Mouse (Mus musculus) thymus, postnatal 36 days (tissue): ENCODE data around the gene Mgat4a.
"Not testable (repeated sequence)": the region's sequence is repeated elsewhere in the genome, so short reads cannot be mapped to it uniquely, and the experiment has no call there.

Source experiments
- DNase-seq, 2 experiments: peaks; one replicate each; pipeline ENCODE4 v3.0.0; 2022; ENCODE audit warnings: mixed read lengths in 2 of 2

The Mgat4a gene

DNA sequence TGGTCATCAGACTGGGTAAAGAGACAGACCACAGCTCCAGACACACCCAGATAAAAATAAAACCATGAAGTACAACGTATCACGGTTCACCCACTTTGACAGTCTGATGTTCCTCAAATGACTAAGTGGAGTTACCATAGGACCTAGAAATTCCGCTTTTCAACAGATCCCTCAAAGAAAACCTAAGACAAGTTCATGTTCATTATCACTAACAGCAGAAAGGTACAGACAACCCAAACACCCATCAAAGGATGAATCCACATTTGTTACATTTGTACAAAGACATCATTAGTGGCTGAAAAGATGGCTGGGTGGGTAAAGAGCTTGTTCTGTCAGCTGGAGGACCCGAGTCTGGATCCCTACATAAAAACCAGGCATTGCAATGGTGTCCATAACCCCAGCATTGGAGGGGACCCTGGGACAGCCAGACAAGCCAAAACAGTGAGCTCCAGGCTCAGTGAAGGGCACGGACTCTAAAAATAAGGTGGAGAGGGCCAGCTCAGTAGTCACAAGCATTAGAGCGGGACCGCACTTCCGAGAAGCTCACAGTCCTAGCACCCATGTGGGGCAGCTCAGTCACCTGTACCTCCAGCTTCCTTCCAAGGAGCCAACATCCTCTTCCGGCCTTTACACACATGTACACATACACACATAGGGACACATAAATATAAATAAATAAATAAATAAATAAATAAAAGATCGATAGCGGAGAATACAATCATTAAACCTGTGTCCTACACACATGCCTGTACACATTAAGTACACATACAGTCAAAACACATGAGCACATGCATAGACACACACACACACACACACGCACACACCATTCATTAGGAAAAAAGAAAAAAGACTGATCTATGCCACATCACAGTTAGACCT is 8.9 kb downstream of the Mgat4a start:
- no peak for DNase-seq

DNA sequence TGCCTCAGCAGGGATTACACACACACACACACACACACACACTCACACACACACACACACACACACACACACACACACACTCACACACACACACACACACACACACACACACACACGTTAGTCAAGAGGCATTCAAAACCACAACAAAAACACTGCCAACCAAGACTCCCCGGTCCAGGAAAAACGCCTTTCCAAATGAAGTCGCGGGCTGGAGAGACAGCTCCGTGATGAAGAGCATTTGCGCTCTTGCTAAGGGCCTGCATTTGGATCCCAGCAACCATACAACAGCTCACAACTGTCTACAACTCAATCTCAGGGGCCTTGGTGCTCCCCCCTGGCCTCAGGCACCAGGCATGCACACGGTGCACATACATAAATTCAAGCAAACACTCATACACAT is 10.8 kb downstream of the Mgat4a start:
- DNase-seq: no peak

DNA sequence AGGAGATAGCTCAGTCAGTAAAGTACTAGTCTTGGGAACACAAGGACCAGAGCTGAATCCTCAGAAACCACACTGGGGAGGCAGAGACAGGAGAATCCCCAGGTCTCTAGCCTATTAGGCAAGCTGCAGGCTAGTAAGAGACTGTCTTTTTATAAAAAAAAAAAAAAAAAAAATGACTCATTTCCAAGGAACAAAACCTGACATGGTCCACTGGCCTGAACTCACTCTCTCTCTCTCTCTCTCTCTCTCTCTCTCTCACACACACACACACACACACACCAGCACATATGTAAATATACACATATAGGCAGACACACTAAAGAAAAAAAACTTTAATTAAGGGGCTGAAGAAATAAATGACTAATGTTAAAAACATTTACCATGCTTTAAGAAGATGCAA is 14.6 kb downstream of the Mgat4a start:
- DNase-seq: no peak

DNA sequence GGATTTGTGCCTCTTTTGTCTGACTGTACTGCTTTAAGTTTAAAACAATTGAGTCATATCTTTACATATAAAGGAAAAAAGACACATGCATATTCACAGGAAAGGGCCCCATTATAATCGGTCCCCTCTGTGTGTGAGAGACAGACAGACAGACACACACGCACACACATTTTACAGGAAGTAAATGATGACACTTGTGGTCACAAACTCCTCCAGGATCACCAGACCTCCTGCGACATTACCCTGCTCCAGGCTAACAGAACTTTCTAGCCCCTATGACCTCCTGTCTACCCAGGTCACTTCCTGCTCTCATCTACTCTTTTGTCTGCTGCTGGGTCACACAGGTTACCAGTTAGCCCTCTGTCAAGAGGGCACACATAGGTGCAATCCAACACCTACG is 16.1 kb downstream of the Mgat4a start:
- no peak for DNase-seq

DNA sequence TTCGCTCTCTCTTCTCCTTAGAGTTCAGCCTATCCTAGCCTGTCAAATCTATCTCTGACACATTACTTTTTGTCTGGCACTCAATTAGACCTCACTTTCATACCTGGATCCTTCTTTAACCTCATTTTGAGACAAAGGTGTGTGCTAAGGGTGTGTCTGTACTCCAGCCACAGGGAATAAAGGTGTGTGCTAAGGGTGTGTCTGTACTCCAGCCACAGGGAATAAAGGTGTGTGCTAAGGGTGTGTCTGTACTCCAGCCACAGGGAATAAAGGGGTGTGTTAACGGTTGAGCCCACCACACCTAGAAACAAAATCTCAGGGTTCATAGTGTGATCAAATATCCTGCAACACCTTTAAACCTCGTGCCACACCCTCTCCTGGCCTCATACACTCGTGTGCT is 16.7 kb downstream of the Mgat4a start:
- not testable (repeated sequence) for DNase-seq

DNA sequence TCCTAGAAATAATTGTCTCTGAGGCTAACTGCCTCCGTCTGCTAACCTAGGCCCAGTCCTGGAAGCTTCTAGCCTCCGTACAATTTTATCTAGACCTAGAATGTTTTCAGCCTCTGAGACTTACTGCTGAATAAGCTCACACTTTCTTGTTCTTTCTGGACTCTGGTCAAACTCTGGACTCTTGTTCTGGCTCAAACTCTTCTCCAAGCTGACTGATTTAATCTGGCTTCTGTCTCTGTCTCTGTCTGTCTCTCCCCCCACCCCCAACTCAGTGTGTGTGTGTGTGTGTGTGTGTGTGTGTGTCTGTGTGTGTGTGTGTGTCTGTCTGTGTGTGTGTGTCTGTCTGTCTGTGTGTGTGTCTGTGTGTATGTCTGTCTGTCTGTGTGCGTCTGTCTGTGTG is 17.3 kb downstream of the Mgat4a start:
- DNase-seq: not testable (repeated sequence)

DNA sequence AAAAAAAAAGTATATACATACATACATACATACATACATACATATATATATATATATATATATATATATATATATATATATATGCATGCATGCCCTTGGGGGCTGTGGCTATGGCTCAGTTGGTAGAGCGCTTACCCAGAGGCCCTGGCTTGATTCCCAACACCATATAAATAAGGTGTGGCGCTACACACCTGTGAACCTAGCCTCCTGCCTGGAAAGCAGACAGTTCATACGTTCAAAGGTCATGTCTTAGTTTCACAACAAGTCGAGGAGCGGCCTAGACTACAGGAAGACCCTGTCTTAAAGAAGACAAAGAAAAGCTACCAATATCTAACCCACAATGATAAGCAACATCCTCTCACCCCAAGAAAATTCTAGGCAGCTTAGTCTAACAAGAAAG is 18.7 kb downstream of the Mgat4a start:
- no peak for DNase-seq

DNA sequence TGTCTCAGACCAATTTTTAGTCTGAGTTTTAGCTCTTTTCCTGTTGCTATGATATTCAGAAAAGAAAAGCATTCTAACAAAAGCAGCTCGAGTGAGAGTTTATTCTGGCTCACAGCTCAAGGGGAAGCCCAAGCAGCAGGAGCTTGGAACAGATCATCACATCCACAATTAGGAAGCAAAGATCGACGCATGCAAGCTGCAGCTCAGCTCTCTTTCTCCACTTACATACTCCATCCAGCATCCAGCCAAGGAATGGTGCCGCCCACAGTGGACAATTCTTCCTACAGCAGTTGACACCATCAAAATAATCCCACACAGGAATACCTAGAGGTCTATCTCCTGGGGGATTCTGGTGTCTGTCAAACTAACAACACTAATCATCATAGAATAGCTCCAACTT is 22.0 kb downstream of the Mgat4a start:
- no peak for DNase-seq

DNA sequence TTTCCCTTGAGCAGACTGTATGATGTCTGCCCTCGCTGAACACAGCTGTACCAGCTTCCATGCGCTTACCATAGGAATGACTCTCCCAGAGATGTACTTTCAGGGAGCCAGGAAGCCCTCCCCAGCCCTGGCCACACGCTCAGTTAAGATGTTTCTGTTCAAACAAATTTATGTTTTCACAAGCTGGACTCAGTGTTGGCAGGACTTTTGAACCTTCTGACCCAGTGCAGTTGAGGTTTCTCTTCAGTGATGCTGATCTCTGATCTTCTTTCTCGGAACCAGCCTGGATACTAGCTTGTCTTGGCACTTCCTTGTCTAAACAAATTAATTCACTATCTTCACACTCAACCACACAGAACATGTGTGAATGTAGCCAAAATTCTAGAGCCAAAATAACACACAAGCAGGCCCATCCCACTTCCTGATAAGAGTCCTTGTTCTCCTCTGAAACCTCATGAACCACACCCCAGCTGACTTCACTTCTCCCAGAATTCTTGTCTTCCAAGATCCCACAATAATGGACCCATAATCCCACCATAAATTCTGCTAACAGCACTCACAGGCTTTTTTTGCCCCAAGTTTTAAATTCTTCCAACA is 22.6 kb downstream of the Mgat4a start:
- DNase-seq: no peak

DNA sequence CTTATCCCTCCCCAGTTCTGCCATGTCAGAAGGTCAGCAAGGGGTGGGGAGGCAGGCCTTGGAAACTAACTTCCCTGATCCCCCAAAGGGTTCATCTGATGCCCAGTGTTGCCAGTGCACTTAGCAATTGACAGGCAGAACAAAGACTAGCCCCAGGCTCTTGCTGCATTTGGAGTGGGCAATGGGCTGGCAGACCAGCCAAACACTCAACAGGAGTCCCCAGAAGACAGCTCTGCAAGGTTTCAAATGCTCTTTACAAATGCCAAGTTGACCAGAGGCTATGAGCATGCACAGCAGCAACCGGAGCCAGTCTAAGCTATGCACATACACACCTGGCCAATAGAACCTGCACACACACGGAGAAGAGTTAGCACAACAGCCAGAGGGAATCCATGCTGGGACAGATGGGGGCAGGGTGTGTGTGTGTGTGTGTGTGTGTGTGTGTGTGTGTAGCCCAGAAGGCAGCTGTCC is 27.8 kb downstream of the Mgat4a start:
- no peak for DNase-seq

DNA sequence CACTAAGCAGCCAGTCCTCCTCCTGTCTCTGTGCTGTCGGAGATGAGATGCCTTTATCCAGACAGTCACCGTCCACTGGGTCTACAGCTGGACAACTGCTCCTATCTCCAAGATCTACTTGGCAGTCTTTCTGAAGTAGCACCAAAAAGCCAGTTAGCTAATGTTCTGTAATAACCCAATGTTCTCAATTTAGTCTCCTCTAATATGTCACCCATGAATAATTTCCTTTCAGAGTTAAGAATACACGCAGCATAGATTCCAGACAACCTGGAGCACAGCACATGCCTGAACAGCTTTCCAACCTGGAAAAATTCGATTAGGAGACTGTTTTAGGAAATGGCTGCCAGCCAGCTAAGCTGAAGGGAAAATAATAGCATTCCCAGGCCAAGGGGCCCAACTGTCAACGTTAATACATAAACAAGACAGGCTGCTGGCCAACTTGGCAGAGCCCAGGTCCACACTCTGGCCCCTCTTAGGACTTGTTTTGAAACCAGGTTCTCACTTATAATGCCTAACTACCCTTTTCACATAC is 28.6 kb downstream of the Mgat4a start:
- DNase-seq: no peak

DNA sequence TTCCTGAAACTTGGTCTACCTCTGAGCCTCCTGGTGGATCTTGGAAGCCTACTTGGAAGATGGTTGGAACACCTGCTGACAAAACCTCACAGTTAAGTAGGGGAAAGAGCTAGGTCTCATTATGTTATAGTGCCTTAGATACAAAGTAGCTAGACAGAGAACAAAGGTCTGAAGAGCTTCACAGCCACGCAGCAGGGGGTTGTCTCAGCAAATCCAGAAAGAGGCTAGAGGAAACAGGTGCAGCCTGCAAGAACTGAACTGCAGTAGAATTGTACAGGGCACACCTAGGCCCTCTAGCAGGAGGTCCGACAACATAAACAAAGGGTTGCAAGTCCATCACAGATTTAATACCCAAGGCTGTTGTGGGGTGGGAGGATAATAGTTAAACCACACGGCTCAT is 30.6 kb downstream of the Mgat4a start:
- DNase-seq: peak; percentile 56 to 75

DNA sequence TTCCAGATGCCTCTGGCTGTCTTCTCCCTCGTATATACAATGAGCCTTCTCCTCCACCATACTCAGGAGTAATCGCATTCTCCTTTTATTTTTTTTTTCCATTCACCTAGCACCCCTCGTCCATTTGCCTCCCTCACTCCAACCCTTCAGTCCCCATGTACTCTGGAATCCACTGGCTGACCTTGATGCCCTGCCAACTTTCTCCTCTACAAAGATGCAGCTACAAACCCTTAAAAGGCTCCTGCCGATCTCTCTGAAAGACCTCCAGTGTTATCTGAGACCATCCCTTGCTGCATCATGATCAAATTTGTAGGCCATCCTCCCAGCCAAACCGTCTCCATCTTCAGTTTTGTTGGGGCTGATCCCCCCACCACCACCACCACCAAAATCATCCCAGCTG is 31.4 kb downstream of the Mgat4a start:
- no peak for DNase-seq

DNA sequence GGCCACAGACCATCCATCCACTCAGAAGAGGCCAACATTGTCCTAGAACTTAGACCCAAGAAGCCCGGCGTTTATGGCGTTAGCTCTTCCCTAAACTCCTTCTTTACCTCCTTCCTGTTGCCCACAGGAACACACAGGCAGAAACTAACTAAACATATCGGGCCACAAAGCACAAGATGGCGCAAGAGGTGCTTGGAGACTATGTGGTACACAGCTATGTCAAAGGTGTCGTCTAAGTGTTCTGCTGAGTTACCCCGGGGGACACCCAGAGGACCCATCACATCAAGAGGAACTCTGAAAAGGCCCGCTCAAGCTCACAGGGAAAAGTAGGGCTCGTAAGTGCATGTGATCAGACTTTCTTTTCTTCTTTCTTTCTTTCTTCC is 35.5 kb downstream of the Mgat4a start:
- DNase-seq: peak in 1 of 2 experiments; percentile 30

DNA sequence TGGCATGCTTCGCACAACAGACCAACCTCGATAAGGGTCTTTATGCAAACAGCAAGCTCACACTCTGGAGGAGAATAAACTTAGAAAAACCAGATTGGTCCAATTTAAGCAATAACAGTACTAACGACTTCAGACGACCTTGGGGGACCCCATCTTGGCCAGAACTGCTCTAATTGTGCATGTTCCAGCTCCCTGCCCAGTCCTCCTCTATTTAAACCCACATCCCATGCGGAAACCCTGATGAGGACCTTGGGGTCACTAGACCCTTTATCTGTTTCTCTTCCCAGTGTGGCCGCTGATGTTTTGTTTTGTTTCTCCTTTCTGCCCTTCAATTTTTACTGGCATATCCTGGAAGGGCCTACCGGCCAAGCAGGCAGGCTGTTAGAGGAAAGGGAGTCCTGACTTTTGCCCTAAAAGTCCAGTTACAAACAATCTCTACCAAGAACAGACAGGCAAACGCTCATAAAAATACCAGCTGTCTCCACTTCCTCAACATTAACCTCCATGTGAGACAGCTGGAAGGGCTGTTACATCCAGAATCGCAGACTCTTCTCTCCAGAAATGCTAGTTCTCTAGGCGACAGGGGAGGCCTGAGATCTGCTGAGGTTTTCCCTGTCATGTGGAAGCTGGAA is 36.0 kb downstream of the Mgat4a start:
- DNase-seq: no peak

DNA sequence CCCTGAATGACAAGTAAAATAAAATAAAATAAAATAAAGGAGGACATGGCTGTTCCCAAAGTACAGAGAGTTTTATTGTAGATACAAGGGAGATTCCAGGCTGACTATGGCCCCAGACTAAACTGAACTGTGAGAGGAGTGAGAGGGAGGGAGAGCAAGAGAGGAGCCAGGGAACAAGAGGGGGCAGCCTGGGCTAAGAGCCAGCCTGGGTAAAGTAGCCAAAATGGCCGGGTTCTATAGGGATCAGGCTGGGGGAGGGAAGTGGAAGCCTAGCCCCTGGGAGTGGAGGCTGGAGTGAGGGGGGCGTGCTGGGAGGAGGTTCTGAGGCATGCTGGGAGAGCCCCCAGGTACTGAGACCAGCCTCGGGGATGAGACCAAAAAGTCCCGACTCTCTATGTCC is 37.2 kb downstream of the Mgat4a start:
- peak in 1 of 2 experiments; percentile 25 for DNase-seq

DNA sequence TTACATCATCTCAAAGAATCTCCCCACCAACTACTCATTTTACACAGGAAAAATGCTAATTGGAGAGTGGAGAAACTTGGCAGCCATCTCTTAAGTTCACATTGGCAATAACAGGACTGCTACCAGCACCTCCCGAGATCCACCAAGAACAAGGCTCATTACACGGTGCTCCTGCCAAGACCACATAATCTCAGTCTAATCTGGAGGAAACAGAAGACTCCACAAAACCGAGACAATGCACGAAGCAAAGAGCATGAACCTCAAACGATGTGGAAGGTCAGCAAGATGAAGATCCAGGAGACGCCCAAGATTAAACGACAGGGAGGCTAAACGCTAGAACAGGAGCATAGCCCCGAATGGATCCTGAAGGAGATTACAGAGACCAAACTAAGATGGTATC is 38.5 kb downstream of the Mgat4a start:
- no peak for DNase-seq

DNA sequence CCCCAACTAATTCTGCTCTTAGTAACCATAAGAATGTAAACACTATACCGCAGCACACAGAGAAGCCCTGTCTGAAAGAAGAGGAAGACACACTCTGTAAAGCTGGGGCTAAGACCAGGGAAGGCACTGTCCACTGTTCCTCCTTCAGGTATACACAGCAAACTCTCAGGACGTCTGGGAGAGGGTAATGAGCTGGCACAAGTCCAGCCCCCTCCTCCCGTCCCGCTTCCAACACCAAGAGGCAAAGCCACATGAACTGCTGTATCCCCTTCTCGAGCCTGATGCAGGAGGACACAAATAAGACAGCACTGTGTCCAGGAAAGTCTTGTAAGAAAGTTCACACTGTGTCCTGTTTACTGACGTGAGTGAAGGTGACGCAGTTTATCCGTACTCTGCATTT is 40.1 kb downstream of the Mgat4a start:
- DNase-seq: no peak

DNA sequence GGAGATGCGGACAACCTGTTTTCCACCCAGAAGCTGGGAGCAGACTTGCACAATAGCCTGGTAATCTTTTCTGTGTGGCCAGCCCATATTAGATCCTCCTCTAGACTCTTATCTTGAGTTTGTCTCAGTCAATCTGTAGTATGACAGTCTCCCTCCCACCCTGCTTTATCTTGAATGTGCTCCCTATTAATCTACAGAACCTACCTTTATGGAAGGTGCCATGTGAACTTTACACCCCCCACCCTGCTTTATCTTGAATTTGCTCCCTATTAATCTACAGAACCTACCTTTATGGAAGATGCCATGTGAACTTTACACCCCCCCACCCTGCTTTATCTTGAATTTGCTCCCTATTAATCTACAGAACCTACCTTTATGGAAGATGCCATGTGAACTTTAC is 41.4 kb downstream of the Mgat4a start:
- not testable (repeated sequence) for DNase-seq

DNA sequence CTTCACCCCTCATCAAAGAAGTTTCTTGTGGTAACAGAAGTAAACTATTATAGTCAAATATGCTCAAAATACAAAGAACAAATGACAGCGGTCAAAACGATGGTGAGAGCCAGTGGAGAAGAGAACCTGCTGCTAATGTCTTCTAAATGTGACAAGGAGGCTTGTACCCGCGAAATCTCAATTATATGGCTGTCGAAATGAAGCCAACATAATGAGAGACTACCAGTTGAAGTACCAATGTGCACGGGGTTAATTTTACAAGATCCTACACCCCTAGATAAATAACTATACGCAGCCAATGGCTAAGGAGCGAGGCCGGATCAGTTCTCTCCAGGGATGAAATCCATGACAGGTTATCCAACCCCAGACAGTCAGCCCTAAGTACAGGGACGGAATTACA is 41.9 kb downstream of the Mgat4a start:
- DNase-seq: no peak

DNA sequence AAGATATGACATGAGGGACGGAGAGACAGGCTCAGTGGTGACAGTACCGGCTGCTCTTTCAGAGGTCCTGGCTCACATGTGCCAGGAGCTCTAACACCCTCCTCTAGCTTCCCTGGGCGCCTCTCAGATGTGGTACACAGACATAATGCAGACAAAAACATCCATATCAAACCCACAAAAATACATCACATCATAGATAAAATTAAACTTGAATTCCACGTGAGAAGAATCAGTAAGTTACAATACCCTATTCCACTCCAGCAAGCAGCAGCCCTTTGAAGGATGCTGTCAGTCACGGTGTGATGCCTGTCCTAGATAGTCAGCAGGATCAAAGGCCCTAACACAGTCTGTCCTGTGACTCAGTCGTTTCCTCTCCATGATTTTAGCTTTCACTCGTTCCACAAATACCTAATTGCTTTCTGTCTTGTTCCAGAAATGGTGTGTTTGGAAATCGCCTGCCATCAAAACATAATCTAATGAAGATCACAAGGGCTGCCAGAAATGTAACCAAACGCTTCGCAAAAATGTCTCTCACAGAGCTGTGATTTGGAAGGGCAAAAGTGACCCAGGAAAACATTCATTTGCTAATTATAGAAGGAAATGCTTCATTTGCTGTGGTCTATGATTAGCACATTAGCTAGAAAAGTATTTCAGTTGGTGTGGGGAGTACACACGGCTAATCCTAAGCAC is 44.1 kb downstream of the Mgat4a start:
- no peak for DNase-seq

DNA sequence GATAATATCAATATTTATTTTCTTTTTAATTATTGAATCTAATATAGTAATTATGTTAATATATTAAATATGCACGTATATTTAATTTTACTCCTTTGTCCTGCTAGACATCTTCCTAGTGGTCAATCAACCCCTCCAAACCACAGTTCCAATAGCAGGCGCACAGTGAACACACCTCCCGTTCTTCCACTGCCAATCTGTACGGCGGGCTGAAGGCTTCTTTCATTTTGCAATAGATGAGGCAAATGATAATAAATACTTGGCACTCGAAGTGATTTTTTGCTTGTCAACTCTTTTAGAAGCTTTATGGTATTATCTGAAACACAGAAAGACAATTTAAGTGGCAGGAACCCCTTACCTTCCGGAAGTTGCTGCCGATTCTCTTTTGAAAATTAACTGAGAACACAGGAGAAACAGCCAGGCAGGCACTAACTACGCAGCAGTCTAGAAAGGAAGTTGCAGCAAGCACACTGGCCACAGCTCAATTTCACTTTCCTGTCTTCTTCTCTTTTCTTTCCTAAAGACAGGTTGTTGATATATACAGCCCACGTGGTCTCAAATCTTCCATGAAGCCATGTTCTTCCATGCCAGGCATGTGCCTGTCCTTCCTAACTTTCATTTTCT is 45.0 kb downstream of the Mgat4a start:
- DNase-seq: peak in 1 of 2 experiments; percentile 51

DNA sequence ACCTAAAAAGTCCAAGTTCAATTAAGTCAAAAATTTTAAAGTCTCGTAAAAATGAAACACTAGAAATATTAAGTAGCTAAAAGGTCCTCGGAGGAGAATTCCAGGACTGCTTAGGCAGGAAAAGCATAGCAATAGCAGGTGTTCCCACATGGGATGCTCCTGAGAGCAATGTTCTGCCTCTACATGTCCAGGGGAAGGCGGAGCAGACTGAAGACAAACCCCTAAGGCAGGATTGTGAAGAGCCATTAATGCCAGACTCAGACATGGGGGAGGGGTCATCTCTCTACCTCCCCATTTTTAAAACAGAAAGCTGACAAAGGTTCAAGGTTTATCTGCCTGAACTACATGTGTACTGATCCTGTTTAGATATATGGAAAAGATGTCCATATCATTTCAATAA is 45.7 kb downstream of the Mgat4a start:
- DNase-seq: no peak
